Mouse (Mus musculus) MEL (cell line): Measurements from ENCODE around the gene Gm17359. TPM values are rescaled to one million over a fixed set of nuclear protein-coding genes. Genes with fewer than 3 reads are reported as not detected.

Experiments
- DNase-seq: peaks from one replicate; pipeline ENCODE4 v3.0.0; 2011; ENCODE audit warnings: low read depth, low spot score
- H3K27ac ChIP-seq: 2 replicates; pipeline ENCODE4 v1.5.1; 2012; ENCODE audit warnings: low read depth, mild to moderate bottlenecking, control low read depth, low read length, moderate library complexity; ENCODE audit not compliant: control insufficient read depth
- H3K27me3 ChIP-seq, 2 experiments: fragments of 150-350 bp in 1 of 2; sonication (generic) in 1 of 2; 2 replicates each; pipeline ENCODE4 v1.6.1; 2012; ENCODE audit warnings: low read length in 2 of 2, mild to moderate bottlenecking in 2 of 2, improper control_type of control experiment in 1 of 2, moderate library complexity in 1 of 2; ENCODE audit not compliant: insufficient read depth in 2 of 2, control insufficient read depth in 1 of 2
- H3K36me3 ChIP-seq, 2 experiments: 2 replicates each; pipeline ENCODE4 v1.6.1; 2012 to 2014; ENCODE audit warnings: low read length in 2 of 2, improper control_type of control experiment in 1 of 2, inconsistent platforms in 1 of 2, mild to moderate bottlenecking in 1 of 2; ENCODE audit not compliant: insufficient read depth in 2 of 2, control insufficient read depth in 1 of 2
- H3K4me1 ChIP-seq, 2 experiments: fragments of 150-350 bp in 1 of 2; sonication (generic) in 1 of 2; 2 replicates each; pipeline ENCODE4 v1.6.1; 2012; ENCODE audit warnings: low read length in 2 of 2, improper control_type of control experiment in 1 of 2, mild to moderate bottlenecking in 1 of 2; ENCODE audit not compliant: insufficient read depth in 2 of 2, control insufficient read depth in 1 of 2
- H3K4me3 ChIP-seq, 2 experiments: fragments of 150-350 bp in 1 of 2; sonication (generic) in 1 of 2; 2 replicates each; pipeline ENCODE4 v1.5.1; 2012; ENCODE audit warnings: low read depth in 2 of 2, low read length in 2 of 2, mild to moderate bottlenecking in 2 of 2, moderate library complexity in 2 of 2, control low read depth in 1 of 2, improper control_type of control experiment in 1 of 2; ENCODE audit not compliant: control insufficient read depth in 1 of 2, insufficient read depth in 1 of 2
- H3K79me2 ChIP-seq: 2 replicates; pipeline ENCODE4 v1.6.1; 2012; ENCODE audit warnings: mild to moderate bottlenecking, low read length, moderate library complexity; ENCODE audit not compliant: control insufficient read depth, poor library complexity, insufficient read depth
- H3K9ac ChIP-seq: 2 replicates; pipeline ENCODE4 v1.6.1; 2012; ENCODE audit warnings: low read depth, mild to moderate bottlenecking, control low read depth, low read length, moderate library complexity; ENCODE audit not compliant: control insufficient read depth, poor library complexity, severe bottlenecking
- H3K9me3 ChIP-seq: fragments of 150-350 bp; sonication (generic); replicated peaks from 2 replicates; pipeline ENCODE4 v1.6.1; 2012; ENCODE audit warnings: mild to moderate bottlenecking, low read length, improper control_type of control experiment, moderate library complexity; ENCODE audit not compliant: insufficient read depth
- CHD1 ChIP-seq: IDR thresholded peaks from 2 replicates; pipeline ENCODE4 v1.6.1; 2012; ENCODE audit warnings: low read depth, mild to moderate bottlenecking, inconsistent platforms, low read length, improper control_type of control experiment
- CHD2 ChIP-seq: IDR thresholded peaks from 2 replicates; pipeline ENCODE4 v1.6.1; 2011; ENCODE audit warnings: low read length, improper control_type of control experiment
- E2F4 ChIP-seq: IDR thresholded peaks from 2 replicates; pipeline ENCODE4 v1.6.1; 2011; ENCODE audit warnings: low read depth, low read length, improper control_type of control experiment, borderline replicate concordance
- ELF1 ChIP-seq: IDR thresholded peaks from 2 replicates; pipeline ENCODE4 v1.6.1; 2014; ENCODE audit warnings: low read depth, mild to moderate bottlenecking, inconsistent platforms, low read length, improper control_type of control experiment, moderate library complexity
- EP300 ChIP-seq, 2 experiments: IDR thresholded peaks; 2 replicates each; pipeline ENCODE4 v1.6.1; 2011; ENCODE audit warnings: improper control_type of control experiment in 2 of 2, low read length in 2 of 2, low read depth in 1 of 2, mild to moderate bottlenecking in 1 of 2
- ETS1 ChIP-seq: IDR thresholded peaks from 2 replicates; pipeline ENCODE4 v1.6.1; 2012; ENCODE audit warnings: low read depth, mild to moderate bottlenecking, inconsistent platforms, low read length, improper control_type of control experiment, moderate library complexity
- GATA1 ChIP-seq: IDR thresholded peaks from 2 replicates; pipeline ENCODE4 v1.6.1; 2011; ENCODE audit warnings: low read depth, low read length, improper control_type of control experiment
- KAT2A ChIP-seq: conservative IDR thresholded peaks from 2 replicates; pipeline ENCODE4 v1.6.1; 2012; ENCODE audit warnings: low read depth, low read length, improper control_type of control experiment, inconsistent platforms
- MAFK ChIP-seq: IDR thresholded peaks from 2 replicates; pipeline ENCODE4 v1.6.1; 2011; ENCODE audit warnings: low read depth, mild to moderate bottlenecking, low read length, improper control_type of control experiment, borderline replicate concordance
- MYB ChIP-seq: IDR thresholded peaks from 2 replicates; pipeline ENCODE4 v1.6.1; 2011; ENCODE audit warnings: mild to moderate bottlenecking, low read depth, low read length, improper control_type of control experiment
- POLR2A ChIP-seq, 2 experiments: IDR thresholded peaks; 2 replicates each; pipeline ENCODE4 v1.6.1; 2011 to 2012; ENCODE audit warnings: low read length in 2 of 2, mild to moderate bottlenecking in 2 of 2, control low read depth in 1 of 2, improper control_type of control experiment in 1 of 2, low read depth in 1 of 2, moderate library complexity in 1 of 2; ENCODE audit not compliant: control insufficient read depth in 1 of 2, insufficient read depth in 1 of 2, poor library complexity in 1 of 2
- POLR2AphosphoS2 ChIP-seq: IDR thresholded peaks from 2 replicates; pipeline ENCODE4 v1.6.1; 2011; ENCODE audit warnings: low read length, improper control_type of control experiment
- POLR2AphosphoS5 ChIP-seq: IDR thresholded peaks from 2 replicates; pipeline ENCODE4 v1.6.1; 2012; ENCODE audit warnings: low read depth, borderline replicate concordance, mild to moderate bottlenecking, inconsistent platforms, low read length, moderate library complexity, mixed read lengths
- RCOR1 ChIP-seq: IDR thresholded peaks from 2 replicates; pipeline ENCODE4 v1.6.1; 2012; ENCODE audit warnings: low read depth, mild to moderate bottlenecking, inconsistent platforms, low read length, improper control_type of control experiment
- SMC3 ChIP-seq: IDR thresholded peaks from 2 replicates; pipeline ENCODE4 v1.6.1; 2011; ENCODE audit warnings: low read depth, low read length, improper control_type of control experiment
- TBP ChIP-seq: IDR thresholded peaks from 2 replicates; pipeline ENCODE4 v1.8.0; 2011; ENCODE audit warnings: low read depth, low read length, improper control_type of control experiment
- UBTF ChIP-seq: IDR thresholded peaks from 2 replicates; pipeline ENCODE4 v1.6.1; 2012; ENCODE audit warnings: low read depth, mild to moderate bottlenecking, inconsistent platforms, low read length, improper control_type of control experiment, moderate library complexity, borderline replicate concordance; ENCODE audit not compliant: insufficient read depth
- USF1 ChIP-seq: IDR thresholded peaks from 2 replicates; pipeline ENCODE4 v1.6.1; 2014; ENCODE audit warnings: low read depth, mild to moderate bottlenecking, inconsistent platforms, low read length, improper control_type of control experiment, moderate library complexity
- ZC3H11A ChIP-seq: IDR thresholded peaks from 2 replicates; pipeline ENCODE4 v1.6.1; 2012; ENCODE audit warnings: low read depth, mild to moderate bottlenecking, inconsistent platforms, low read length, improper control_type of control experiment
- ZKSCAN1 ChIP-seq: IDR thresholded peaks from 2 replicates; pipeline ENCODE4 v1.6.1; 2012; ENCODE audit warnings: low read depth, mild to moderate bottlenecking, inconsistent platforms, low read length, improper control_type of control experiment, moderate library complexity
- ZMIZ1 ChIP-seq: IDR thresholded peaks from 2 replicates; pipeline ENCODE4 v1.6.1; 2012; ENCODE audit warnings: low read depth, mild to moderate bottlenecking, inconsistent platforms, low read length, improper control_type of control experiment, moderate library complexity
- ZNF384 ChIP-seq: IDR thresholded peaks from 2 replicates; pipeline ENCODE4 v1.6.1; 2012; ENCODE audit warnings: low read depth, mild to moderate bottlenecking, inconsistent platforms, low read length, improper control_type of control experiment
- polyA plus RNA-seq, 2 experiments: library from polyadenylated mRNA; stranded (reverse) in 1 of 2; unstranded in 1 of 2; fragments of >175 nt in 1 of 2; fragments of >200 nt in 1 of 2; gene quantifications; 2 replicates each; pipeline versions ENCODE4 v1.2.1 to v1.2.4; 2012; ENCODE audit warnings: low replicate concordance in 2 of 2, low read depth in 1 of 2; ENCODE audit not compliant: insufficient read length in 2 of 2, insufficient read depth in 1 of 2, missing spikeins in 1 of 2
- total RNA-seq: library from RNA; depleted of rRNA; stranded (reverse); fragments of 300-350 nt; gene quantifications from 2 replicates; pipeline ENCODE4 v1.2.3, GENCODE M21; 2012

Gm17359 gene
- total and polyA plus RNA-seq, 3 experiments, result 0.15 TPM; not detected in 2

DNA sequence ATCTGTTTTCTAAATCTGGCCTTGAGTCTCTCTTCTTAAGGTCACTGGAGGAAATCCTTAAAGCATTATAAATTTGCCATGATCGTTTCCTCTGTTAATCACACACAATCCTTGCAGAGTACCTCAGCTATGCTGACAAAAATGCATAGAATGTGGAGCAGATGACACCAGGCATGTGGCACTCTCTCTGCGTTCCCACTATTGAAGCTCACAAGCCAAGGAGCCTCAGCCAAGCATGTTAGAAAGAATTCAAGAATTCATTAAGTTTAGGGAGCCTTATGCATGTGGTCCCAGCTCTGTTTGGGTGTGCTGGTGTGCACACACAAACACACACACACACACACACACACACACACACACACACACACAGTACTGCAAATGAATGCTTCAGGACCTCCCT lies 75.2 kb downstream of the Gm17359 start:
- TF ChIP-seq EP300 (IDR thresholded peaks at IDR 0.05; ENCODE audit: low read depth in 1 of 2, low read length in 2 of 2) (no peak), ELF1 (no peak), POLR2AphosphoS2 (no peak), UBTF (no peak), RCOR1 (no peak), KAT2A (no peak), ZNF384 (no peak), ZKSCAN1 (no peak), POLR2AphosphoS5 (no peak)
- no peak overlapping the region for H3K27ac ChIP-seq
- no peak for DNase-seq
- H3K9ac ChIP-seq, result no peak overlapping the region
- no peak overlapping the region for H3K4me3 ChIP-seq
- H3K27me3 ChIP-seq, result peaks cover 0 to 1% of the 10 kb centered on the region in 2 experiments; a peak in 2 of 4 replicates
- H3K4me1 ChIP-seq, result no peaks in the 10 kb centered on the region
- H3K36me3 ChIP-seq, result no peaks in the 10 kb centered on the region
- no peaks in the 10 kb centered on the region for H3K79me2 ChIP-seq
- H3K9me3 ChIP-seq, result no peaks in the 10 kb centered on the region

DNA sequence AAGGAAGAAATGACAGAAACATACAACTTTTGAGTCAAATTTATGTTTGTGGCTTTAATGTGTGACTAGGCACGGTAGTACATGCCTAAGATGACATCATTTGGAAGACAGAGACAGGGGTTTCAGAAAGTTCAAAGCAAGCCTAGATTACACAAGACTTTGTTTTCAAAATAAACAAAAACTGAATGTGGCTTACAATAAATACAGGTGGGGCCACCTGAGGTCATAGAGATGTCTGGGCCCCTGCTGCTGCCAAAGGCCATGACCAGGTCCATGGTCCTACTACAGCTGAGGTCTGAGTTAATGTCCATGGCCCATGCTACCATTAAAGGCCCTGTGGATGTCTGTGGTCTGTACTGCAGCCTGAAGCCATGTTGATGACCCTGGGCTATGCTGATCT lies 77.0 kb downstream of the Gm17359 start:
- Histone ChIP-seq H3K27ac (no peak overlapping the region), H3K4me1 (no peaks in the 10 kb centered on the region), H3K27me3 (peaks cover 0 to 1% of the 10 kb centered on the region in 2 experiments; a peak in 2 of 4 replicates), H3K9ac (no peak overlapping the region), H3K79me2 (no peaks in the 10 kb centered on the region), H3K9me3 (no peaks in the 10 kb centered on the region), H3K4me3 (no peak overlapping the region), H3K36me3 (no peaks in the 10 kb centered on the region)
- TF ChIP-seq ZMIZ1, result no peak
- no peak for TF ChIP-seq MYB
- TF ChIP-seq E2F4, result no peak
- no peak for TF ChIP-seq CHD2
- TF ChIP-seq TBP, result no peak
- TF ChIP-seq USF1, result no peak
- no peak for TF ChIP-seq KAT2A
- TF ChIP-seq UBTF, result no peak
- TF ChIP-seq SMC3, result no peak
- no peak for TF ChIP-seq RCOR1
- no peak for TF ChIP-seq POLR2AphosphoS2
- TF ChIP-seq ETS1, result no peak
- no peak for TF ChIP-seq GATA1
- no peak for TF ChIP-seq ZC3H11A
- TF ChIP-seq EP300 (IDR thresholded peaks at IDR 0.05; ENCODE audit: low read depth in 1 of 2, low read length in 2 of 2), result no peak
- no peak for TF ChIP-seq POLR2A (IDR thresholded peaks at IDR 0.05; ENCODE audit: control insufficient read depth in 1 of 2, insufficient read depth in 1 of 2, low read depth in 1 of 2, low read length in 2 of 2, poor library complexity in 1 of 2)
- TF ChIP-seq MAFK, result no peak
- no peak for TF ChIP-seq CHD1
- no peak for TF ChIP-seq ZNF384
- no peak for DNase-seq
